Mouse (Mus musculus) E14TG2a.4 (cell line): ENCODE data around the gene Dach1.

Source experiments
- CTCF ChIP-seq: conservative IDR thresholded peaks from 2 replicates; pipeline ENCODE4 v1.5.1; 2014; ENCODE audit warnings: low read length
- NANOG ChIP-seq: IDR thresholded peaks from 2 replicates; pipeline ENCODE4 v1.6.1; 2014; ENCODE audit warnings: borderline replicate concordance, low read length, mixed read lengths
- POU5F1 ChIP-seq: IDR thresholded peaks from 2 replicates; pipeline ENCODE4 v1.6.1; 2014; ENCODE audit warnings: low read length, borderline replicate concordance

GRCm38 (mm10) chr14:97857276-97857675 is 312.3 kb downstream of the Dach1 start:
- no peak for TF ChIP-seq CTCF
- no peak for TF ChIP-seq NANOG
- no peak for TF ChIP-seq POU5F1
